Mouse (Mus musculus): Measurements from ENCODE around the gene Ppfia4.

DNA sequence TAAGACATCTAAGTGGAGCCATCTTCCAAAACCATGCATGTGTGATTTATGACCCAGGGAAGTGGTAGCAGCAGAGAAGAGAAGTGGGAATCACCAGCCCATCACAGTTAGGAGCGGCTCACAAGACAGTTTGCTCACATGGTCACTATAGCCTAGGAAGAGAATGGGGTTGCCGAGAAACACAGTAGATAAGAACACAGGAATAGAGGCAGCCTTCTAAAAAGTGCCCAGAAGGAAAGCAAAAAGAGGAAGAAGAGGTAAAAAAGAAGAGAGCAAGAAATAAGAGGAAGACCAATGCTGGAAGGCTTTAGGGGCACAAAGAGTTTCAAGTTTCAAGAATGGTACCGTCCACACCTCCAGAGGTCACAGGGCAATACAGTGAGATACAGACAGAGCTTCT is 50.4 kb downstream of the Ppfia4 start:
- TF ChIP-seq CHD2 (IDR thresholded peaks at IDR 0.05; ENCODE audit: low read depth, low read length) (no peak), ZC3H11A (IDR thresholded peaks at IDR 0.05; ENCODE audit: borderline replicate concordance, low read depth, low read length) (no peak), MAFK (IDR thresholded peaks at IDR 0.05; ENCODE audit: insufficient read depth, low read depth, low read length) (no peak), ZNF384 (IDR thresholded peaks at IDR 0.05; ENCODE audit: low read depth, low read length) (no peak)

Data from ES-E14 (cell line).